Mouse (Mus musculus): ENCODE measurements around the gene Nlrp9b. TPM values are rescaled to one million over a fixed set of nuclear protein-coding genes. Genes with fewer than 3 reads are reported as not detected.

The Nlrp9b gene
- polyA plus RNA-seq (2012; fragmentation: generic; extraction: Trizol) = not detected

DNA sequence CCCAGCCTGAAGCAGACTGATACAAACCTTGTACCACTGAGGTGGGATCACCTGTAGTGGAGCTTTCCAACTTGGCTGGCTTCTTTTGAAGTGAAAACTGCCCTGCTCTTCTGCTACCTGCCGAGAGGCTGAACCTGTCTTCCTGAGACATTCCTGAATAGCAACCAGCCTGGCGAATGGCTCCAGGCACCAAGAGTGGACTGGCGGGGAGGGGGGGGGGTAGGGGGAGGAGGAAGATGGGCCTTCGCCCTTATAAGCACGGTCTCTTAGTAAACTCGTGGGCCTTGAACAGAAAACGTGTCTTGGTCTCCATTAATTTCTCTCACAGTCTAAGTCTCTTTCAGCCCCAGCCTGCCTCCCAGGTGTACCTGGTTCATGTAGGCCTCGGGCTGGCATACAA, at the start of gene Nlrp9b:
Nlrp9b (plus strand) TSS at position 301 of the 400 bp plus-strand sequence.

GRCm38 (mm10) chr7:19950589-19950988, 40.7 kb upstream of the Nlrp9b start, which contains the start of gene Igsf23:
Gene Igsf23, minus strand, starts transcription at chr7:19950756.

GRCm38 (mm10) chr7:19964985-19965579, 26.2 kb upstream of the Nlrp9b start, which contains the start of gene Ceacam20:
Gene Ceacam20, plus strand, starts transcription at chr7:19965412.

GRCm38 (mm10) chr7:20099380-20099779, 108.1 kb downstream of the Nlrp9b start, which contains the start of gene Vmn1r91:
Gene Vmn1r91, plus strand, starts transcription at chr7:20099680.

GRCm38 (mm10) chr7:20122479-20122878, 131.2 kb downstream of the Nlrp9b start, which contains the start of gene Gm16442:
Gene Gm16442, minus strand, starts transcription at chr7:20122579.

Other genes with a start within 250 kb of the Nlrp9b start
- gene Nectin2, start 241.0 kb upstream of the Nlrp9b start, polyA plus RNA-seq (2012; fragmentation: generic; extraction: Trizol) = 10 to 100 TPM; 10.7 to 22.9 TPM
- gene Bcam, start 220.4 kb upstream of the Nlrp9b start, polyA plus RNA-seq (2012; fragmentation: generic; extraction: Trizol) = under 1 TPM; 0.04 to 0.12 TPM
- under 1 TPM in 1 of 2 experiments, not detected in 1; 0.06 TPM for gene Cblc, start 194.7 kb upstream of the Nlrp9b start, polyA plus RNA-seq (2012; fragmentation: generic; extraction: Trizol)
- gene Bcl3, start 168.7 kb upstream of the Nlrp9b start, polyA plus RNA-seq (2012; fragmentation: generic; extraction: Trizol) = 10 to 100 TPM in 1 of 2 experiments, 1 to 10 TPM in 1; 3.7 to 20.3 TPM
- gene Gm19345, start 139.5 kb upstream of the Nlrp9b start, polyA plus RNA-seq (2012; fragmentation: generic; extraction: Trizol) = under 1 TPM in 1 of 2 experiments, not detected in 1; 0.12 TPM
- gene Ceacam16, start 130.2 kb upstream of the Nlrp9b start, polyA plus RNA-seq (2012; fragmentation: generic; extraction: Trizol) = under 1 TPM in 1 of 2 experiments, not detected in 1; 0.04 TPM
- not detected for gene Ceacam19, start 103.5 kb upstream of the Nlrp9b start, polyA plus RNA-seq (2012; fragmentation: generic; extraction: Trizol)
- 1 to 10 TPM; 5.5 to 6.8 TPM for gene Pvr, start 70.3 kb upstream of the Nlrp9b start, polyA plus RNA-seq (2012; fragmentation: generic; extraction: Trizol)
- gene Igsf23, start 40.7 kb upstream of the Nlrp9b start, polyA plus RNA-seq (2012; fragmentation: generic; extraction: Trizol) = under 1 TPM; 0.28 to 0.59 TPM
- gene Ceacam20, start 26.1 kb upstream of the Nlrp9b start, polyA plus RNA-seq (2012; fragmentation: generic; extraction: Trizol) = under 1 TPM in 1 of 2 experiments, not detected in 1; 0.01 TPM
- gene Vmn1r91, start 108.2 kb downstream of the Nlrp9b start, polyA plus RNA-seq (2012; fragmentation: generic; extraction: Trizol) = not detected
- gene Gm16442, start 131.1 kb downstream of the Nlrp9b start, polyA plus RNA-seq (2012; fragmentation: generic; extraction: Trizol) = not detected
- gene Vmn1r93, start 147.6 kb downstream of the Nlrp9b start, polyA plus RNA-seq (2012; fragmentation: generic; extraction: Trizol) = not detected
- gene Vmn1r94, start 176.9 kb downstream of the Nlrp9b start, polyA plus RNA-seq (2012; fragmentation: generic; extraction: Trizol) = not detected
- gene Vmn1r95, start 202.2 kb downstream of the Nlrp9b start, polyA plus RNA-seq (2012; fragmentation: generic; extraction: Trizol) = not detected
- not detected for gene Gm6164, start 214.1 kb downstream of the Nlrp9b start, polyA plus RNA-seq (2012; fragmentation: generic; extraction: Trizol)
- gene Gm4498, start 242.4 kb downstream of the Nlrp9b start, polyA plus RNA-seq (2012; fragmentation: generic; extraction: Trizol) = not detected

All from C3H10T1/2 (cell line).